Mouse (Mus musculus): ENCODE measurements around the gene Rbm25. TPM values are rescaled to one million over a fixed set of nuclear protein-coding genes. Genes with fewer than 3 reads are reported as not detected.
A peak's percentile ranks its signal among the peaks of the same experiment; 100 is the strongest.
"Not testable (repeated sequence)": the region's sequence is repeated elsewhere in the genome, so short reads cannot be mapped to it uniquely, and the experiment has no call there.

Rbm25 gene
- 273 and 280 TPM in 2 replicates for polyA plus RNA-seq (2015; fragmentation: Nextera tagmentation; extraction: Ambion mirVana)

- Histone ChIP-seq H3K27ac (replicated peaks) (peak within 1 kb of the TSS; percentile 97), H3K4me1 (replicated peaks) (peaks cover 14% of the 10 kb centered on the region), H3K4me2 (peak within 1 kb of the TSS; percentile 63), H3K9ac (peak within 1 kb of the TSS; percentile 99), H3K4me3 (peak within 1 kb of the TSS; percentile 97)
- not testable (repeated sequence) for ATAC-seq (ENCODE audit: low read depth); H3K27me3 ChIP-seq; H3K9me3 ChIP-seq; H3K36me3 ChIP-seq
- no CpG with 5 or more reads among the region's 5 CpGs for WGBS
Measured at GRCm38 (mm10) chr12:83630936-83631335, at the start of gene Rbm25. TSS of gene Rbm25 (plus strand) at chr12:83631236.

GRCm38 (mm10) chr12:83582106-83582505 lies 48.9 kb upstream of the Rbm25 start:
- ATAC-seq (ENCODE audit: low read depth), result no peak
- H3K36me3 ChIP-seq, result peaks cover 69% of the 10 kb centered on the region
- no peak overlapping the region for H3K4me3 ChIP-seq
- H3K9me3 ChIP-seq, result no peaks in the 10 kb centered on the region
- H3K4me2 ChIP-seq, result no peak overlapping the region
- peaks cover 29% of the 10 kb centered on the region for H3K4me1 ChIP-seq (replicated peaks)
- no peak overlapping the region for H3K9ac ChIP-seq
- H3K27me3 ChIP-seq, result no peaks in the 10 kb centered on the region
- 56% methylated on average over 4 of the region's 4 CpGs for WGBS
- H3K27ac ChIP-seq (replicated peaks), result no peak overlapping the region

GRCm38 (mm10) chr12:83582747-83583146 lies 48.3 kb upstream of the Rbm25 start:
- no peak overlapping the region for H3K4me2 ChIP-seq
- peaks cover 69% of the 10 kb centered on the region for H3K36me3 ChIP-seq
- H3K4me1 ChIP-seq (replicated peaks), result peaks cover 29% of the 10 kb centered on the region
- no peak for ATAC-seq (ENCODE audit: low read depth)
- H3K9me3 ChIP-seq, result no peaks in the 10 kb centered on the region
- no peak overlapping the region for H3K9ac ChIP-seq
- H3K27ac ChIP-seq (replicated peaks), result no peak overlapping the region
- H3K27me3 ChIP-seq, result no peaks in the 10 kb centered on the region
- no peak overlapping the region for H3K4me3 ChIP-seq
- WGBS, result 71% methylated on average over 4 of the region's 4 CpGs

- no peaks in the 10 kb centered on the region for H3K9me3 ChIP-seq
- H3K27ac ChIP-seq (replicated peaks), result no peak overlapping the region
- no peak overlapping the region for H3K4me2 ChIP-seq
- no peaks in the 10 kb centered on the region for H3K27me3 ChIP-seq
- peaks cover 89% of the 10 kb centered on the region for H3K36me3 ChIP-seq
- peaks cover 12% of the 10 kb centered on the region for H3K4me1 ChIP-seq (replicated peaks)
- 97% methylated on average over 5 of the region's 5 CpGs for WGBS
- ATAC-seq (ENCODE audit: low read depth), result no peak
- no peak overlapping the region for H3K9ac ChIP-seq
- H3K4me3 ChIP-seq, result no peak overlapping the region
Measured at GRCm38 (mm10) chr12:83586628-83587027, 44.4 kb upstream of the Rbm25 start.

GRCm38 (mm10) chr12:83591754-83592501 lies 39.1 kb upstream of the Rbm25 start:
- Histone ChIP-seq H3K4me2 (no peak overlapping the region), H3K9me3 (no peaks in the 10 kb centered on the region), H3K27ac (replicated peaks) (no peak overlapping the region), H3K9ac (no peak overlapping the region), H3K36me3 (peaks cover 77% of the 10 kb centered on the region), H3K4me1 (replicated peaks) (peaks cover 44% of the 10 kb centered on the region), H3K4me3 (no peak overlapping the region), H3K27me3 (no peaks in the 10 kb centered on the region)
- ATAC-seq (ENCODE audit: low read depth), result no peak
- WGBS, result 95% methylated on average over 8 of the region's 8 CpGs

GRCm38 (mm10) chr12:83594454-83595040 lies 36.5 kb upstream of the Rbm25 start:
- WGBS, result 92% methylated on average over 9 of the region's 9 CpGs
- H3K36me3 ChIP-seq, result peaks cover 51% of the 10 kb centered on the region
- 0 out of 2 replicates have a peak overlapping the region, but pooled peaks have one; percentile 5 for H3K9ac ChIP-seq
- no peak overlapping the region for H3K4me3 ChIP-seq
- peak overlapping the region; percentile 86; the same call in 1 of the 2 replicates for H3K4me2 ChIP-seq
- peaks cover 44% of the 10 kb centered on the region for H3K4me1 ChIP-seq (replicated peaks)
- no peaks in the 10 kb centered on the region for H3K9me3 ChIP-seq
- H3K27ac ChIP-seq (replicated peaks), result no peak overlapping the region
- ATAC-seq (ENCODE audit: low read depth), result no peak
- no peaks in the 10 kb centered on the region for H3K27me3 ChIP-seq

- Histone ChIP-seq H3K9me3 (no peaks in the 10 kb centered on the region), H3K27me3 (no peaks in the 10 kb centered on the region), H3K27ac (replicated peaks) (peak overlapping the region; percentile 97), H3K9ac (peak overlapping the region; percentile 100), H3K36me3 (peaks cover 34% of the 10 kb centered on the region), H3K4me3 (peak overlapping the region; percentile 97), H3K4me2 (peak overlapping the region; percentile 86), H3K4me1 (replicated peaks) (peaks cover 44% of the 10 kb centered on the region)
- WGBS, result 6% methylated on average over 17 of the region's 20 CpGs
- ATAC-seq (ENCODE audit: low read depth), result no peak; the same call in 1 of the 2 replicates
Measured at GRCm38 (mm10) chr12:83596191-83596954, 34.7 kb upstream of the Rbm25 start.

GRCm38 (mm10) chr12:83597025-83597501 lies 34.0 kb upstream of the Rbm25 start, which contains the start of gene Zfyve1:
TSS of gene Zfyve1 (minus strand) at chr12:83597222.
- Histone ChIP-seq H3K4me3 (peak within 1 kb of the TSS; percentile 97), H3K36me3 (peaks cover 27% of the 10 kb centered on the region), H3K9me3 (no peaks in the 10 kb centered on the region), H3K9ac (peak within 1 kb of the TSS; percentile 100), H3K4me2 (peak within 1 kb of the TSS; percentile 86), H3K27ac (replicated peaks) (peak within 1 kb of the TSS; percentile 97), H3K27me3 (no peaks in the 10 kb centered on the region), H3K4me1 (replicated peaks) (peaks cover 39% of the 10 kb centered on the region)
- ATAC-seq (ENCODE audit: low read depth), result peak; percentile 99
- WGBS, result under 1% methylated on average over 28 of the region's 28 CpGs

- H3K9me3 ChIP-seq, result no peaks in the 10 kb centered on the region
- no peak overlapping the region for H3K27ac ChIP-seq (replicated peaks)
- H3K4me3 ChIP-seq, result no peak overlapping the region
- no peak overlapping the region for H3K9ac ChIP-seq
- peaks cover 33% of the 10 kb centered on the region for H3K4me1 ChIP-seq (replicated peaks)
- 87% methylated on average over 2 of the region's 2 CpGs for WGBS
- no peak overlapping the region for H3K4me2 ChIP-seq
- peaks cover 21% of the 10 kb centered on the region for H3K36me3 ChIP-seq
- no peak for ATAC-seq (ENCODE audit: low read depth)
- no peaks in the 10 kb centered on the region for H3K27me3 ChIP-seq
Measured at GRCm38 (mm10) chr12:83597881-83598280, 33.2 kb upstream of the Rbm25 start.

- Histone ChIP-seq H3K4me2 (no peak overlapping the region), H3K27ac (replicated peaks) (no peak overlapping the region), H3K27me3 (no peaks in the 10 kb centered on the region), H3K9me3 (no peaks in the 10 kb centered on the region), H3K4me3 (no peak overlapping the region), H3K4me1 (replicated peaks) (no peaks in the 10 kb centered on the region), H3K36me3 (no peaks in the 10 kb centered on the region), H3K9ac (no peak overlapping the region)
- WGBS, result 91% methylated on average over 5 of the region's 5 CpGs
- no peak for ATAC-seq (ENCODE audit: low read depth)
Measured at GRCm38 (mm10) chr12:83602285-83602684, 28.8 kb upstream of the Rbm25 start.

GRCm38 (mm10) chr12:83606411-83606810 lies 24.6 kb upstream of the Rbm25 start:
- 88% methylated on average over 2 of the region's 2 CpGs for WGBS
- not testable (repeated sequence) for ATAC-seq (ENCODE audit: low read depth)

GRCm38 (mm10) chr12:83617261-83617660 lies 13.8 kb upstream of the Rbm25 start:
- Histone ChIP-seq H3K27ac (replicated peaks) (no peak overlapping the region), H3K9ac (no peak overlapping the region), H3K4me2 (no peak overlapping the region), H3K4me1 (replicated peaks) (no peaks in the 10 kb centered on the region), H3K4me3 (no peak overlapping the region), H3K9me3 (no peaks in the 10 kb centered on the region), H3K27me3 (no peaks in the 10 kb centered on the region), H3K36me3 (no peaks in the 10 kb centered on the region)
- 96% methylated on average over 5 of the region's 5 CpGs for WGBS
- ATAC-seq (ENCODE audit: low read depth), result no peak

More at GRCm38 (mm10) chr12:83606411-83606810, 24.6 kb upstream of the Rbm25 start:
- not testable (repeated sequence) for H3K9ac ChIP-seq; H3K9me3 ChIP-seq; H3K36me3 ChIP-seq; H3K4me3 ChIP-seq; H3K4me1 ChIP-seq (replicated peaks); H3K27ac ChIP-seq (replicated peaks); H3K27me3 ChIP-seq; H3K4me2 ChIP-seq
